14 mouse cellular contexts compared by ENCODE assay signal in the genomic region with DNA sequence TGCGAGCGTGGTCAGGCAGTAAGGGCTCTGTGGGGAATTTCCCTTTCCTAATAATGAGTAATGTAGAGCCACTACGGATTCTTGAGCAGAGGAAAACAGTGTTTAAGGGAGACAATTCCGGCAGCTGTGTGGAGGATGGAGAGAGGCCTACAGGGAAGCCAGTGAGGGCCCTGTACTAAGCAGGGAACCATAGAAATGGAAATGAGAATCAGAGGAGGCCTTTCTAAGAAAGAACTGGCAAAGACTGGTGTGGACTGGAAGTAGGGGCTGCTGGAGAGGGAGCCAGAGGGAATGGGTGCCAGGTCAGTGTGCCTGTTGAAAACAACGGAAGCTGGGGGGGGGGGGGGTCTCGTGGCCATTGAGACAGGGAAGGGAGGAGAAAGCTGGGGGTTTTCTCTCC. TPM values are rescaled to one million over a fixed set of nuclear protein-coding genes. Genes with fewer than 3 reads are reported as not detected.
DNase-seq lines count a peak whose midpoint lies in the region; ATAC-seq and TF ChIP-seq lines count a peak whose summit lies in the region.
"Had no signal": no experiment of that assay in that cellular context is flagged by ENCODE, and none has a peak within 500 bp of the region (broad histone marks: within the 10 kb centered on the region; RNA-seq: fewer than 3 reads in every experiment).

No protein-coding gene starts in this region.

- H3K4me2 ChIP-seq in kidney, embryonic 15.5 days = no peak overlapping the region
- H3K4me2 ChIP-seq in embryonic facial prominence, embryonic 13.5 days = no peak overlapping the region
- H3K4me2 ChIP-seq in forebrain, postnatal 0 days (ENCODE audit: low read depth) = no peak overlapping the region
- no peak overlapping the region for H3K4me2 ChIP-seq in midbrain, embryonic 14.5 days (ENCODE audit: low read length)
- H3K4me2 ChIP-seq in intestine, embryonic 16.5 days (ENCODE audit: low read depth, low read length) = no peak overlapping the region
- H3K4me2 ChIP-seq: intestine, embryonic 15.5 days; liver, embryonic 15.5 days had no signal

- no peaks in the 10 kb centered on the region for H3K9me3 ChIP-seq in kidney, embryonic 15.5 days (replicated peaks)
- H3K9me3 ChIP-seq in embryonic facial prominence, embryonic 13.5 days = no peaks in the 10 kb centered on the region
- no peaks in the 10 kb centered on the region for H3K9me3 ChIP-seq in forebrain, postnatal 0 days (ENCODE audit: low read length)
- H3K9me3 ChIP-seq in midbrain, embryonic 14.5 days (ENCODE audit: control insufficient read depth, low read length) = no peaks in the 10 kb centered on the region
- H3K9me3 ChIP-seq in intestine, embryonic 16.5 days (ENCODE audit: control insufficient read depth, low read length) = no peaks in the 10 kb centered on the region
- H3K9me3 ChIP-seq: intestine, embryonic 15.5 days; liver, embryonic 15.5 days had no signal

- ATAC-seq in kidney, embryonic 15.5 days (replicated peaks; ENCODE audit: low FRiP score) = no peak
- ATAC-seq in embryonic facial prominence, embryonic 13.5 days (ENCODE audit: insufficient number of reproducible peaks, insufficient read depth, low FRiP score, low TSS enrichment, low read depth) = no peak
- peak; percentile 92 for ATAC-seq in forebrain, postnatal 0 days
- no peak for ATAC-seq in midbrain, embryonic 14.5 days (ENCODE audit: low FRiP score, low TSS enrichment)
- ATAC-seq in intestine, embryonic 16.5 days = no peak
- ATAC-seq: intestine, embryonic 15.5 days had no signal

- TF ChIP-seq CTCF in forebrain, postnatal 0 days (IDR thresholded peaks at IDR 0.05; ENCODE audit: low read depth) = no peak

- peak; percentile 8 for DNase-seq in kidney, postnatal 14 days
- peak; percentile 37 for DNase-seq in forebrain, postnatal 0 days
- peak; percentile 15 for DNase-seq in midbrain, embryonic 14.5 days
- no peak for DNase-seq in urinary bladder, postnatal 4 days (ENCODE audit: low spot score in 2 of 2)
- DNase-seq: cerebellum, adult 11-12 months; gastrocnemius, adult 2 months; thymus, adult 18-20 months had no signal

- WGBS in kidney, embryonic 15.5 days = 59% methylated on average over 5 of the region's 6 CpGs
- WGBS in embryonic facial prominence, embryonic 13.5 days = 24% methylated on average over 6 of the region's 6 CpGs
- 12% methylated on average over 6 of the region's 6 CpGs for WGBS in forebrain, postnatal 0 days
- WGBS in midbrain, embryonic 14.5 days = 26% methylated on average over 6 of the region's 6 CpGs
- WGBS in intestine, embryonic 16.5 days = 64% methylated on average over 5 of the region's 6 CpGs

- H3K9ac ChIP-seq in kidney, embryonic 15.5 days = no peak overlapping the region
- H3K9ac ChIP-seq in embryonic facial prominence, embryonic 13.5 days = no peak overlapping the region
- H3K9ac ChIP-seq in forebrain, postnatal 0 days = no peak overlapping the region
- no peak overlapping the region for H3K9ac ChIP-seq in midbrain, embryonic 14.5 days (replicated peaks; ENCODE audit: low read length)
- H3K9ac ChIP-seq in intestine, embryonic 16.5 days (ENCODE audit: low read depth, low read length) = no peak overlapping the region
- H3K9ac ChIP-seq: intestine, embryonic 15.5 days; liver, embryonic 15.5 days had no signal

- H3K4me3 ChIP-seq in kidney, embryonic 15.5 days (replicated peaks) = no peak overlapping the region
- no peak overlapping the region for H3K4me3 ChIP-seq in embryonic facial prominence, embryonic 13.5 days
- no peak overlapping the region for H3K4me3 ChIP-seq in forebrain, postnatal 0 days (ENCODE audit: low read depth, low read length)
- no peak overlapping the region for H3K4me3 ChIP-seq in midbrain, embryonic 14.5 days (replicated peaks; ENCODE audit: low read depth, low read length)
- H3K4me3 ChIP-seq in intestine, embryonic 16.5 days (ENCODE audit: low read length) = no peak overlapping the region
- H3K4me3 ChIP-seq: gastrocnemius, adult 2 months; intestine, embryonic 15.5 days; left cerebral cortex, adult 2 months; liver, embryonic 15.5 days had no signal

- H3K27ac ChIP-seq in kidney, embryonic 15.5 days = no peak overlapping the region
- H3K27ac ChIP-seq in embryonic facial prominence, embryonic 13.5 days = peak overlapping the region; percentile 78
- H3K27ac ChIP-seq in forebrain, postnatal 0 days (ENCODE audit: low read depth, low read length) = no peak overlapping the region
- peak overlapping the region; percentile 37; the same call in 1 of the 2 replicates for H3K27ac ChIP-seq in midbrain, embryonic 14.5 days (replicated peaks; ENCODE audit: low read depth, low read length)
- no peak overlapping the region for H3K27ac ChIP-seq in intestine, embryonic 16.5 days (ENCODE audit: low read length)
- H3K27ac ChIP-seq: gastrocnemius, adult 2 months; intestine, embryonic 15.5 days; liver, embryonic 15.5 days had no signal

- H3K36me3 ChIP-seq in kidney, embryonic 15.5 days = no peaks in the 10 kb centered on the region
- H3K36me3 ChIP-seq in embryonic facial prominence, embryonic 13.5 days = no peaks in the 10 kb centered on the region
- H3K36me3 ChIP-seq in forebrain, postnatal 0 days (ENCODE audit: insufficient read depth) = peaks cover 6% of the 10 kb centered on the region; the same call in 1 of the 2 replicates
- H3K36me3 ChIP-seq in midbrain, embryonic 14.5 days (ENCODE audit: control insufficient read depth, insufficient read depth, low read length) = 0 out of 2 replicates have a peak, but pooled peaks cover 3% of the 10 kb centered on the region
- no peaks in the 10 kb centered on the region for H3K36me3 ChIP-seq in intestine, embryonic 16.5 days (ENCODE audit: control insufficient read depth, insufficient read depth, low read length)
- H3K36me3 ChIP-seq: intestine, embryonic 15.5 days; liver, embryonic 15.5 days had no signal

- no peaks in the 10 kb centered on the region for H3K4me1 ChIP-seq in kidney, embryonic 15.5 days
- peaks cover 18% of the 10 kb centered on the region for H3K4me1 ChIP-seq in embryonic facial prominence, embryonic 13.5 days
- 0 out of 2 replicates have a peak, but pooled peaks cover 7% of the 10 kb centered on the region for H3K4me1 ChIP-seq in forebrain, postnatal 0 days (ENCODE audit: insufficient read depth)
- H3K4me1 ChIP-seq in midbrain, embryonic 14.5 days (ENCODE audit: control insufficient read depth, insufficient read depth, low read length) = 0 out of 2 replicates have a peak, but pooled peaks cover 8% of the 10 kb centered on the region
- no peaks in the 10 kb centered on the region for H3K4me1 ChIP-seq in intestine, embryonic 16.5 days (ENCODE audit: control insufficient read depth, insufficient read depth, low read length)
- H3K4me1 ChIP-seq: intestine, embryonic 15.5 days; liver, embryonic 15.5 days had no signal

- H3K27me3 ChIP-seq in kidney, embryonic 15.5 days = no peaks in the 10 kb centered on the region
- no peaks in the 10 kb centered on the region; the same call in 1 of the 2 replicates for H3K27me3 ChIP-seq in embryonic facial prominence, embryonic 13.5 days
- no peaks in the 10 kb centered on the region for H3K27me3 ChIP-seq in forebrain, postnatal 0 days (ENCODE audit: insufficient read depth, low read length)
- H3K27me3 ChIP-seq in midbrain, embryonic 14.5 days (ENCODE audit: control insufficient read depth, insufficient read depth, low read length) = no peaks in the 10 kb centered on the region
- no peaks in the 10 kb centered on the region for H3K27me3 ChIP-seq in intestine, embryonic 16.5 days (replicated peaks; ENCODE audit: control insufficient read depth, insufficient read depth, low read length)
- H3K27me3 ChIP-seq: CH12.LX; intestine, embryonic 15.5 days; liver, embryonic 15.5 days had no signal

RNA-seq across cellular contexts. Expression of a gene that starts 23.2 kb away (rescaled TPM):
- 0.08 and 1.4 TPM in 2 replicates for polyA plus RNA-seq in kidney, embryonic 15.5 days (2015; fragmentation: Nextera tagmentation; extraction: Ambion mirVana)
- 6.1 and 6.4 TPM in 2 replicates for polyA plus RNA-seq in embryonic facial prominence, embryonic 13.5 days (2015; fragmentation: Nextera tagmentation; extraction: Ambion mirVana)
- total RNA-seq in forebrain, postnatal 0 days (2014; rRNA removed) = 57.9 and 66.6 TPM in 2 replicates
- polyA plus RNA-seq in forebrain, postnatal 0 days (2015; fragmentation: Nextera tagmentation; extraction: Ambion mirVana) = 62.5 and 102 TPM in 2 replicates
- 41.1 and 53.9 TPM in 2 replicates for polyA plus RNA-seq in midbrain, embryonic 14.5 days (2014; fragmentation: Nextera tagmentation; extraction: Ambion mirVana)
- 0.05 TPM in 1 of 2 replicates, not detected in the other for polyA plus RNA-seq in intestine, embryonic 16.5 days (2015; fragmentation: Nextera tagmentation; extraction: Ambion mirVana)
- total RNA-seq: CH12.LX had no signal
- polyA plus RNA-seq: liver, embryonic 15.5 days had no signal

Comparison
In these comparisons a context has a peak if more than half of its experiments do, and no peak if none do; other contexts are left out.
1. DNase-seq: peak in kidney, postnatal 14 days (single experiment), forebrain, postnatal 0 days (single experiment) and midbrain, embryonic 14.5 days (single experiment); none in urinary bladder, postnatal 4 days (0 of 2).
2. H3K27ac ChIP-seq: peak in embryonic facial prominence, embryonic 13.5 days (single experiment) and midbrain, embryonic 14.5 days (single experiment); none in kidney, embryonic 15.5 days (single experiment), forebrain, postnatal 0 days (single experiment) and intestine, embryonic 16.5 days (single experiment).